Mouse (Mus musculus) testis, adult 2 months (tissue): ENCODE results near the gene 5031439G07Rik.

Experiments
- CTCF ChIP-seq: fragments of 200-500 bp; IDR thresholded peaks from 2 replicates; pipeline ENCODE4 v1.5.1; 2012; ENCODE audit warnings: low read depth, mild to moderate bottlenecking, inconsistent platforms, low read length, moderate library complexity; ENCODE audit not compliant: control insufficient read depth, insufficient read depth, insufficient replicate concordance
- POLR2A ChIP-seq: fragments of 200-500 bp; IDR thresholded peaks from 2 replicates; pipeline ENCODE4 v1.6.1; 2012; ENCODE audit warnings: low read depth, mild to moderate bottlenecking, inconsistent platforms, low read length, moderate library complexity; ENCODE audit not compliant: control insufficient read depth

DNA sequence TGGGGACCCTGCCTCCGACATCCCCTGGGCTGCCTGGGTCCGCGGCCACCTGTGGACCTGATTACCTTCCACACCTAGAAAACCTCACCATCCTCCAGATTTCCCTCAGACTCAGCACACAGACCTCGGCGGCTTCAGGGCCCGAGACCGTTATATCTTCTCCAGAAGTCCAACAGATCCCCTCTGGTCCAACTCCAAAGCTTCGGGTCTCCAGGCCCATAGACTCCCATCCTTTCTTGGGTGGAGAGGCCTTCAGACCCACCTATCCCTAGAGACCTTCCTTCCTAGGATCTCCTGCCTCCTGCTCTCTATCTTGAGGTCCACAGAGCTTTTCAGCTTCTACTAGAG lies 49.0 kb upstream of the 5031439G07Rik start:
- no peak for TF ChIP-seq CTCF
- no peak for TF ChIP-seq POLR2A
